Mouse (Mus musculus) bone marrow macrophage, adult 2 months (primary cell): Measurements from ENCODE around the gene 4933428G20Rik.

ENCODE experiments used
- CTCF ChIP-seq: IDR thresholded peaks from 2 replicates; pipeline ENCODE4 v1.5.1; 2012; ENCODE audit warnings: low read depth, mild to moderate bottlenecking, low read length, moderate library complexity
- POLR2A ChIP-seq: IDR thresholded peaks from 2 replicates; pipeline ENCODE4 v1.6.1; 2012; ENCODE audit warnings: mild to moderate bottlenecking, low read depth, low read length, borderline replicate concordance

GRCm38 (mm10) chr11:97536083-97536747, 36.1 kb upstream of the 4933428G20Rik start:
- TF ChIP-seq POLR2A (no peak), CTCF (no peak)
